Mouse (Mus musculus) lung, postnatal 0 days (tissue): ENCODE measurements around the gene Adamts17.

Source experiments
- CTCF ChIP-seq: IDR thresholded peaks from 2 replicates; pipeline ENCODE4 v1.5.1; 2016; ENCODE audit warnings: antibody characterized with exemption, mild to moderate bottlenecking
- EP300 ChIP-seq: IDR thresholded peaks from 2 replicates; pipeline ENCODE4 v1.6.1; 2016; ENCODE audit warnings: antibody characterized with exemption, mild to moderate bottlenecking, control low read depth

DNA sequence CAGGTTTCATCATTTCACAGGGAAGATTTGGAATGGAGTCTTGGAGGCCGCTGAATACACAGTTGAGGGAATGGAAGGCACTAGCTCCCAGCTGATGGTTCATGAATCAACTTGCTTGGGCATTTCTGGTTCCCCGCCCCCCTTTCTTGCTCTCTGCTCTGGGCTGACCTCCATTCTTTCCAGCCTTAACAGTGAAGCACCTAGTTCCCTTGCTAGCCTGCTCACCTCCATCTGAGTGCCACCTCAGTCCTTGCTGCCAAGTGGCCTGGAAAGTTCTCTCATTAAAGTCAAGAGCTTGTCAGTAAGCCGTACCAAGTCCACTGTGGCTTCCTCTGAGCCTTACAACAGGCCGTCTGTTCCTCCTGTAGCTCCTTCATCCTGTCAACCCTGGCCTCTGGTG lies 52.6 kb downstream of the Adamts17 start:
- TF ChIP-seq CTCF (no peak), EP300 (no peak)
